Mouse (Mus musculus): ENCODE results near the gene Gm10097. TPM values are rescaled to one million over a fixed set of nuclear protein-coding genes. Genes with fewer than 3 reads are reported as not detected.

Gm10097 gene
- polyA plus RNA-seq, 1 experiment = not detected

- WGBS = 95% methylated on average over 15 of the region's 15 CpGs
- TF ChIP-seq POLR2A (IDR thresholded peaks at IDR 0.05; ENCODE audit: low read depth, low read length) (no peak), CTCF (IDR thresholded peaks at IDR 0.05; ENCODE audit: extremely low read depth, insufficient read depth, insufficient read length, insufficient replicate concordance) (no peak)
- H3K4me3 ChIP-seq (ENCODE audit: extremely low read depth, insufficient read depth, insufficient read length) = no peak overlapping the region
- H3K27me3 ChIP-seq (ENCODE audit: control insufficient read depth, insufficient read depth, low read length) = no peaks in the 10 kb centered on the region
- H3K36me3 ChIP-seq (ENCODE audit: control insufficient read depth, insufficient read depth, low read length) = peaks cover 10% of the 10 kb centered on the region
- DNase-seq (ENCODE audit: low read depth in 1 of 2, low spot score in 2 of 2) = no peak
- no peak overlapping the region for H3K27ac ChIP-seq (ENCODE audit: insufficient read depth, low read length)
- H3K4me1 ChIP-seq (ENCODE audit: control insufficient read depth, insufficient read depth, insufficient read length) = no peaks in the 10 kb centered on the region
Observed at GRCm38 (mm10) chr10:5057661-5058060, 11.3 kb upstream of the Gm10097 start.

- H3K27me3 ChIP-seq (ENCODE audit: control insufficient read depth, insufficient read depth, low read length) = no peaks in the 10 kb centered on the region
- TF ChIP-seq POLR2A (IDR thresholded peaks at IDR 0.05; ENCODE audit: low read depth, low read length) (no peak), CTCF (IDR thresholded peaks at IDR 0.05; ENCODE audit: extremely low read depth, insufficient read depth, insufficient read length, insufficient replicate concordance) (no peak)
- no peak overlapping the region for H3K27ac ChIP-seq (ENCODE audit: insufficient read depth, low read length)
- H3K36me3 ChIP-seq (ENCODE audit: control insufficient read depth, insufficient read depth, low read length) = peaks cover 10% of the 10 kb centered on the region
- H3K4me1 ChIP-seq (ENCODE audit: control insufficient read depth, insufficient read depth, insufficient read length) = no peaks in the 10 kb centered on the region
- no peak overlapping the region for H3K4me3 ChIP-seq (ENCODE audit: extremely low read depth, insufficient read depth, insufficient read length)
- no peak for DNase-seq (ENCODE audit: low read depth in 1 of 2, low spot score in 2 of 2)
- 88% methylated on average over 2 of the region's 2 CpGs for WGBS
Observed at GRCm38 (mm10) chr10:5058876-5059275, 10.1 kb upstream of the Gm10097 start.

GRCm38 (mm10) chr10:5059983-5060382, 9.0 kb upstream of the Gm10097 start:
- H3K27ac ChIP-seq (ENCODE audit: insufficient read depth, low read length) = no peak overlapping the region
- no peak for TF ChIP-seq POLR2A (IDR thresholded peaks at IDR 0.05; ENCODE audit: low read depth, low read length)
- no peak overlapping the region for H3K4me3 ChIP-seq (ENCODE audit: extremely low read depth, insufficient read depth, insufficient read length)
- DNase-seq (ENCODE audit: low read depth in 1 of 2, low spot score in 2 of 2) = no peak
- no peaks in the 10 kb centered on the region for H3K27me3 ChIP-seq (ENCODE audit: control insufficient read depth, insufficient read depth, low read length)
- WGBS = 71% methylated on average over 2 of the region's 2 CpGs
- H3K4me1 ChIP-seq (ENCODE audit: control insufficient read depth, insufficient read depth, insufficient read length) = no peaks in the 10 kb centered on the region
- peaks cover 10% of the 10 kb centered on the region for H3K36me3 ChIP-seq (ENCODE audit: control insufficient read depth, insufficient read depth, low read length)

GRCm38 (mm10) chr10:5067113-5067512, 1.9 kb upstream of the Gm10097 start:
- Histone ChIP-seq H3K4me1 (ENCODE audit: control insufficient read depth, insufficient read depth, insufficient read length) (no peaks in the 10 kb centered on the region), H3K27me3 (ENCODE audit: control insufficient read depth, insufficient read depth, low read length) (no peaks in the 10 kb centered on the region), H3K27ac (ENCODE audit: insufficient read depth, low read length) (no peak overlapping the region), H3K4me3 (ENCODE audit: extremely low read depth, insufficient read depth, insufficient read length) (no peak overlapping the region), H3K36me3 (ENCODE audit: control insufficient read depth, insufficient read depth, low read length) (peaks cover 10% of the 10 kb centered on the region; the same call in 1 of the 2 replicates)
- DNase-seq (ENCODE audit: low read depth in 1 of 2, low spot score in 2 of 2) = no peak
- no peak for TF ChIP-seq POLR2A (IDR thresholded peaks at IDR 0.05; ENCODE audit: low read depth, low read length)
- TF ChIP-seq CTCF (IDR thresholded peaks at IDR 0.05; ENCODE audit: extremely low read depth, insufficient read depth, insufficient read length, insufficient replicate concordance) = no peak
- 77% methylated on average over 3 of the region's 3 CpGs for WGBS

GRCm38 (mm10) chr10:5070168-5070940, 1.4 kb downstream of the Gm10097 start:
- peaks cover 12% of the 10 kb centered on the region for H3K36me3 ChIP-seq (ENCODE audit: control insufficient read depth, insufficient read depth, low read length)
- 90% methylated on average over 11 of the region's 11 CpGs for WGBS

GRCm38 (mm10) chr10:5070941-5071231, 1.9 kb downstream of the Gm10097 start:
- 93% methylated on average over 3 of the region's 3 CpGs for WGBS
- no peak for DNase-seq (ENCODE audit: low read depth in 1 of 2, low spot score in 2 of 2)
- TF ChIP-seq CTCF (IDR thresholded peaks at IDR 0.05; ENCODE audit: extremely low read depth, insufficient read depth, insufficient read length, insufficient replicate concordance) (no peak), POLR2A (IDR thresholded peaks at IDR 0.05; ENCODE audit: low read depth, low read length) (no peak)
- Histone ChIP-seq H3K36me3 (ENCODE audit: control insufficient read depth, insufficient read depth, low read length) (peaks cover 14% of the 10 kb centered on the region), H3K4me1 (ENCODE audit: control insufficient read depth, insufficient read depth, insufficient read length) (no peaks in the 10 kb centered on the region), H3K4me3 (ENCODE audit: extremely low read depth, insufficient read depth, insufficient read length) (no peak overlapping the region), H3K27ac (ENCODE audit: insufficient read depth, low read length) (no peak overlapping the region), H3K27me3 (ENCODE audit: control insufficient read depth, insufficient read depth, low read length) (no peaks in the 10 kb centered on the region)

More at GRCm38 (mm10) chr10:5070168-5070940, 1.4 kb downstream of the Gm10097 start:
- Histone ChIP-seq H3K27me3 (ENCODE audit: control insufficient read depth, insufficient read depth, low read length) (no peaks in the 10 kb centered on the region), H3K4me1 (ENCODE audit: control insufficient read depth, insufficient read depth, insufficient read length) (no peaks in the 10 kb centered on the region), H3K4me3 (ENCODE audit: extremely low read depth, insufficient read depth, insufficient read length) (no peak overlapping the region), H3K27ac (ENCODE audit: insufficient read depth, low read length) (no peak overlapping the region)
- TF ChIP-seq POLR2A (IDR thresholded peaks at IDR 0.05; ENCODE audit: low read depth, low read length) = no peak
- no peak for TF ChIP-seq CTCF (IDR thresholded peaks at IDR 0.05; ENCODE audit: extremely low read depth, insufficient read depth, insufficient read length, insufficient replicate concordance)
- DNase-seq (ENCODE audit: low read depth in 1 of 2, low spot score in 2 of 2) = no peak

- H3K4me3 ChIP-seq (ENCODE audit: extremely low read depth, insufficient read depth, insufficient read length) = no peak overlapping the region
- no peak overlapping the region for H3K27ac ChIP-seq (ENCODE audit: insufficient read depth, low read length)
- WGBS = 91% methylated on average over 8 of the region's 8 CpGs
- no peaks in the 10 kb centered on the region for H3K4me1 ChIP-seq (ENCODE audit: control insufficient read depth, insufficient read depth, insufficient read length)
- DNase-seq (ENCODE audit: low read depth in 1 of 2, low spot score in 2 of 2) = no peak
- no peaks in the 10 kb centered on the region for H3K27me3 ChIP-seq (ENCODE audit: control insufficient read depth, insufficient read depth, low read length)
- peaks cover 15% of the 10 kb centered on the region for H3K36me3 ChIP-seq (ENCODE audit: control insufficient read depth, insufficient read depth, low read length)
- TF ChIP-seq POLR2A (IDR thresholded peaks at IDR 0.05; ENCODE audit: low read depth, low read length) (no peak), CTCF (IDR thresholded peaks at IDR 0.05; ENCODE audit: extremely low read depth, insufficient read depth, insufficient read length, insufficient replicate concordance) (no peak)
Observed at GRCm38 (mm10) chr10:5072054-5072453, 3.1 kb downstream of the Gm10097 start.
